Mouse (Mus musculus): ENCODE data around the gene Megf9.

DNA sequence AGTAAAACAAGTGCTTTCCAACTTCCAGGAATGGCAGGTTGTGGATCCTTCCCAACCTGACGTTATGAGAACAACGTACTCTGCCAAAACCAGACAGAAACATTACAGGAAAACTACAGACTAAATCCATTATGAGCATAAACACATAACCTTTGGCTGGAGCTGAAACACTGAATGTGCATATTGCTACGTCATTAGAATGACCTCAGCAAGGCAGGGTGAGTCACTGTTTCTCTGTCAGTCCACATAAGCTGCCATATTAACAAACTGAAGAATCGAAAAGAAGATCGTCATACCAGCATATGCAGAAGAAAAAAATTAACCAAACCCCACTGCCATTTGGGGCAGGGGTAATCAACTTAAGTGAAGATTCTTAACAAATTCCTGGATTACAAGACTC lies 148.6 kb downstream of the Megf9 start:
- TF ChIP-seq CTCF (IDR thresholded peaks at IDR 0.05; ENCODE audit: insufficient read depth, low read length) (no peak), POLR2A (IDR thresholded peaks at IDR 0.05; ENCODE audit: borderline replicate concordance, extremely low read depth, low read depth, low read length) (no peak)

Data from lung, adult 2 months (tissue).